Mouse (Mus musculus) MEL (cell line): Measurements from ENCODE around the gene Qsox2.

Experiments
- CHD1 ChIP-seq: IDR thresholded peaks from 2 replicates; pipeline ENCODE4 v1.6.1; 2012; ENCODE audit warnings: low read depth, mild to moderate bottlenecking, inconsistent platforms, low read length, improper control_type of control experiment
- EP300 ChIP-seq, 2 experiments: IDR thresholded peaks; 2 replicates each; pipeline ENCODE4 v1.6.1; 2011; ENCODE audit warnings: improper control_type of control experiment in 2 of 2, low read length in 2 of 2, low read depth in 1 of 2, mild to moderate bottlenecking in 1 of 2
- MAFK ChIP-seq: IDR thresholded peaks from 2 replicates; pipeline ENCODE4 v1.6.1; 2011; ENCODE audit warnings: low read depth, mild to moderate bottlenecking, low read length, improper control_type of control experiment, borderline replicate concordance
- POLR2A ChIP-seq, 2 experiments: IDR thresholded peaks; 2 replicates each; pipeline ENCODE4 v1.6.1; 2011 to 2012; ENCODE audit warnings: low read length in 2 of 2, mild to moderate bottlenecking in 2 of 2, control low read depth in 1 of 2, improper control_type of control experiment in 1 of 2, low read depth in 1 of 2, moderate library complexity in 1 of 2; ENCODE audit not compliant: control insufficient read depth in 1 of 2, insufficient read depth in 1 of 2, poor library complexity in 1 of 2
- RAD21 ChIP-seq: IDR thresholded peaks from 2 replicates; pipeline ENCODE4 v1.6.1; 2011; ENCODE audit warnings: mild to moderate bottlenecking, low read depth, low read length, improper control_type of control experiment
- USF1 ChIP-seq: IDR thresholded peaks from 2 replicates; pipeline ENCODE4 v1.6.1; 2014; ENCODE audit warnings: low read depth, mild to moderate bottlenecking, inconsistent platforms, low read length, improper control_type of control experiment, moderate library complexity

DNA sequence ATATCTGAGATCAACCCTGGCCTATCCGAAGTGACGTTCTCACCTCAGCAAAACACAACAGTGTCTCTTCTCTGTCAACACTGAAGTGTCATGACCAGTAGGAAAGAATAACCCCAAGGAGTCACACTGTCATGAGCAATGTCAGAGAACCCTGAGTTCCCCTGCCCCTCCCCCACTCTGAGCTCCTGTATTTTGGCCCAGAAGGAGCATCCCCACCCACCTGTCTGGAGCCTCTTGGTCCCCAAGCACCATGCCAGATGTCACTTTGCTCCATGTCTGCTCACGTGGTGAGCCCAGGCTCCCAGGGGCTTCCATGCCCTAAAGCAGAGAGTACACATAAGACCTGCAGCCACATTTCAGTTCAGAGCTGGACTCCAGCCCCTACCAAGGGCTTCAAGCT is 42.4 kb upstream of the Qsox2 start:
- TF ChIP-seq POLR2A (IDR thresholded peaks at IDR 0.05; ENCODE audit: control insufficient read depth in 1 of 2, insufficient read depth in 1 of 2, low read depth in 1 of 2, low read length in 2 of 2, poor library complexity in 1 of 2) (no peak), USF1 (no peak), EP300 (IDR thresholded peaks at IDR 0.05; ENCODE audit: low read depth in 1 of 2, low read length in 2 of 2) (no peak), RAD21 (no peak), MAFK (no peak), CHD1 (no peak)
